Mouse (Mus musculus) thymus, postnatal 0 days (tissue): ENCODE measurements around the gene Nlrp5. TPM values are rescaled to one million over a fixed set of nuclear protein-coding genes. Genes with fewer than 3 reads are reported as not detected.
"Not testable (repeated sequence)": the region's sequence is repeated elsewhere in the genome, so short reads cannot be mapped to it uniquely, and the experiment has no call there.

Experiments used
- DNase-seq: peaks from one replicate; pipeline ENCODE4 v3.0.0-alpha.2; 2015; ENCODE audit warnings: low spot score
- microRNA-seq: library from miRNA; unstranded; fragments of <30 nt; microRNA quantifications from one replicate; pipeline ENCODE4, GENCODE M21; 2016; ENCODE audit warnings: borderline number of aligned reads
- polyA plus RNA-seq: library from polyadenylated mRNA; unstranded; fragments of >200 nt; fragmentation: Nextera tagmentation; extraction: Ambion mirVana; gene quantifications from 2 replicates; pipeline ENCODE4 v1.2.1, GENCODE M21; 2015

Gene Nlrp5
- polyA plus RNA-seq, result not detected in 2 replicates

GRCm38 (mm10) chr7:23385589-23385988, at the start of gene Nlrp5:
TSS of gene Nlrp5 (plus strand) at chr7:23385889.
- no peak for DNase-seq

DNA sequence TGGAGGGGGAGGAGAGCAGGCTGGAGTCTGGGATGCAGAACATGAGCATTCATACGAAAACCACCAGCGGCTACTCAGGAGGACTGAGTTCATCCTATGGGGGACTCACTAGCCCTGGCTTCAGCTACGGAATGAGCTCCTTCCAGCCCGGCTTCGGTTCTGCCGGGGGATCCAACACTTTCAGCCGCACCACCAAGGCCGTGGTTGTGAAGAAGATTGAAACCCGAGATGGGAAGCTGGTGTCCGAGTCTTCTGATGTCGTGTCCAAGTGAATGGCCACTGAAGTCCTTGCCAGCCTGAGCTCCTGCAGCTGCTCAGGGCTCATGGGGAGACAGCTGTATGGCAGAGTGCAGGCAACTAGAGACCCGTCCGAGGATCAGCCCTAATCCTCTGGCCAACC, 27.4 kb upstream of the Nlrp5 start:
- not testable (repeated sequence) for DNase-seq

DNA sequence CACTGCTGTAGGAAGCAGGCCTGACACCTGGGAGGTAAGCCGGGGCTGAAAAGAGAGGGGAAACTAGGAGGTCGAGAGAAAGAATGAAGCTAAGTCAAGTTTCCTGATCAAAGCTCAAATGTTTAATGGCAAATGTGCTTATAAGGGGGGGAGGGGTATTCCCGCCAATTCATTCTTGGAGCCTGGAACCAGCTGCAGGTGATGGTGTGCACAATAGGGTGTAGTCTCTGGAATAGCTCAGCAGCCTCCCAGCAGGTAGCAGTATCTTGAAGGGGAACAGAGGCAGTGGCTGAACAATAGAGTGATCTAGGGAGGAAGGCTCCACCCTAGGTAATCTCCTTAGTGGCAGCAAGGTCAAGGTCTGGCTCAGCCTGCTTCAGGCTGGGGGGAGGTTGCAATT, 84.5 kb downstream of the Nlrp5 start:
- not testable (repeated sequence) for DNase-seq

- not testable (repeated sequence) for DNase-seq
Measured at GRCm38 (mm10) chr7:23470832-23471231, 85.1 kb downstream of the Nlrp5 start.

- not testable (repeated sequence) for DNase-seq
Measured at GRCm38 (mm10) chr7:23472886-23473285, 87.2 kb downstream of the Nlrp5 start.

Small RNA genes within 50 kb of the gene (microRNA-seq; reads per million reads assigned to microRNA genes)
- not detected for gene Gm25196

Other genes starting within 250 kb of the Nlrp5 start
- gene Gm10662, start 241.4 kb upstream of the Nlrp5 start, polyA plus RNA-seq, result not detected in 2 replicates
- gene Vmn1r165, start 168.6 kb upstream of the Nlrp5 start, polyA plus RNA-seq, result not detected in 2 replicates
- gene Vmn1r166, start 134.2 kb upstream of the Nlrp5 start, polyA plus RNA-seq, result not detected in 2 replicates
- not detected in 2 replicates for gene Gm6902, start 107.0 kb upstream of the Nlrp5 start, polyA plus RNA-seq
- not detected in 2 replicates for gene Nlrp4e, start 84.7 kb upstream of the Nlrp5 start, polyA plus RNA-seq
- gene Vmn1r167, start 121.3 kb downstream of the Nlrp5 start, polyA plus RNA-seq, result not detected in 2 replicates
- not detected in 2 replicates for gene Vmn1r168, start 153.8 kb downstream of the Nlrp5 start, polyA plus RNA-seq
- gene Vmn1r169, start 189.6 kb downstream of the Nlrp5 start, polyA plus RNA-seq, result not detected in 2 replicates
- not detected in 2 replicates for gene Vmn1r170, start 220.3 kb downstream of the Nlrp5 start, polyA plus RNA-seq
- not detected in 2 replicates for gene Vmn1r171, start 244.8 kb downstream of the Nlrp5 start, polyA plus RNA-seq